Mouse (Mus musculus): ENCODE measurements around the gene Pcnx. TPM values are rescaled to one million over a fixed set of nuclear protein-coding genes. Genes with fewer than 3 reads are reported as not detected.

Gene Pcnx
- polyA plus RNA-seq, 1 experiment, result 17.6 TPM

- Histone ChIP-seq H3K27me3 (ENCODE audit: control insufficient read depth, insufficient read depth, insufficient read length) (no peaks in the 10 kb centered on the region), H3K4me2 (ENCODE audit: low read depth) (no peak overlapping the region), H3ac (ENCODE audit: control insufficient read depth, insufficient read length) (no peak overlapping the region), H3K4me3 (no peak overlapping the region), H3K36me3 (ENCODE audit: control insufficient read depth, insufficient read depth) (no peaks in the 10 kb centered on the region), H3K79me2 (ENCODE audit: control insufficient read depth, insufficient read depth) (no peaks in the 10 kb centered on the region)
- TF ChIP-seq POLR2A (IDR thresholded peaks at IDR 0.05; ENCODE audit: insufficient read length, low read depth) (no peak), MYOD1 (IDR thresholded peaks at IDR 0.05; ENCODE audit: control insufficient read depth in 1 of 3, insufficient read length in 2 of 3, low read depth in 2 of 3) (no peak), MYOG (IDR thresholded peaks at IDR 0.05; ENCODE audit: control insufficient read depth in 1 of 3, insufficient read depth in 1 of 3, insufficient read length in 2 of 3, low read depth in 2 of 3) (no peak), MAX (IDR thresholded peaks at IDR 0.05; ENCODE audit: low read depth) (no peak)
These were observed 7.3 kb upstream of the Pcnx start for GRCm38 (mm10) chr12:81852551-81852950.

GRCm38 (mm10) chr12:81852977-81853376 lies 6.8 kb upstream of the Pcnx start:
- H3K36me3 ChIP-seq (ENCODE audit: control insufficient read depth, insufficient read depth), result no peaks in the 10 kb centered on the region
- H3K4me3 ChIP-seq, result no peak overlapping the region
- no peak overlapping the region for H3ac ChIP-seq (ENCODE audit: control insufficient read depth, insufficient read length)
- H3K79me2 ChIP-seq (ENCODE audit: control insufficient read depth, insufficient read depth), result no peaks in the 10 kb centered on the region
- TF ChIP-seq TCF3 (IDR thresholded peaks at IDR 0.05; ENCODE audit: insufficient read length, low read depth) (no peak), REST (IDR thresholded peaks at IDR 0.05; ENCODE audit: insufficient read depth, insufficient read length) (no peak), SRF (IDR thresholded peaks at IDR 0.05; ENCODE audit: control insufficient read depth, insufficient read length, low read depth) (no peak), POLR2AphosphoS2 (IDR thresholded peaks at IDR 0.05; ENCODE audit: insufficient read length, low read depth) (no peak), CEBPB (IDR thresholded peaks at IDR 0.05; ENCODE audit: insufficient read depth, poor library complexity, severe bottlenecking) (no peak), TCF12 (IDR thresholded peaks at IDR 0.05; ENCODE audit: insufficient read depth, poor library complexity, severe bottlenecking) (no peak), POLR2A (IDR thresholded peaks at IDR 0.05; ENCODE audit: insufficient read length, low read depth) (no peak), MYOG (IDR thresholded peaks at IDR 0.05; ENCODE audit: control insufficient read depth in 1 of 3, insufficient read depth in 1 of 3, insufficient read length in 2 of 3, low read depth in 2 of 3) (no peak), MYOD1 (IDR thresholded peaks at IDR 0.05; ENCODE audit: control insufficient read depth in 1 of 3, insufficient read length in 2 of 3, low read depth in 2 of 3) (no peak), MAX (IDR thresholded peaks at IDR 0.05; ENCODE audit: low read depth) (no peak), USF1 (IDR thresholded peaks at IDR 0.05; ENCODE audit: low read depth) (no peak), E2F4 (IDR thresholded peaks at IDR 0.05; ENCODE audit: insufficient read depth) (no peak)
- no peak overlapping the region for H3K4me2 ChIP-seq (ENCODE audit: low read depth)
- H3K27me3 ChIP-seq (ENCODE audit: control insufficient read depth, insufficient read depth, insufficient read length), result no peaks in the 10 kb centered on the region

- no peaks in the 10 kb centered on the region for H3K79me2 ChIP-seq (ENCODE audit: control insufficient read depth, insufficient read depth)
- no peak overlapping the region for H3ac ChIP-seq (ENCODE audit: control insufficient read depth, insufficient read length)
- H3K27me3 ChIP-seq (ENCODE audit: control insufficient read depth, insufficient read depth, insufficient read length), result no peaks in the 10 kb centered on the region
- TF ChIP-seq USF1 (IDR thresholded peaks at IDR 0.05; ENCODE audit: low read depth) (no peak), TCF12 (IDR thresholded peaks at IDR 0.05; ENCODE audit: insufficient read depth, poor library complexity, severe bottlenecking) (no peak), MYOG (IDR thresholded peaks at IDR 0.05; ENCODE audit: control insufficient read depth in 1 of 3, insufficient read depth in 1 of 3, insufficient read length in 2 of 3, low read depth in 2 of 3) (no peak), POLR2AphosphoS2 (IDR thresholded peaks at IDR 0.05; ENCODE audit: insufficient read length, low read depth) (no peak), CEBPB (IDR thresholded peaks at IDR 0.05; ENCODE audit: insufficient read depth, poor library complexity, severe bottlenecking) (no peak), MYOD1 (IDR thresholded peaks at IDR 0.05; ENCODE audit: control insufficient read depth in 1 of 3, insufficient read length in 2 of 3, low read depth in 2 of 3) (no peak), TCF3 (IDR thresholded peaks at IDR 0.05; ENCODE audit: insufficient read length, low read depth) (no peak), E2F4 (IDR thresholded peaks at IDR 0.05; ENCODE audit: insufficient read depth) (no peak), REST (IDR thresholded peaks at IDR 0.05; ENCODE audit: insufficient read depth, insufficient read length) (no peak), SRF (IDR thresholded peaks at IDR 0.05; ENCODE audit: control insufficient read depth, insufficient read length, low read depth) (no peak), POLR2A (IDR thresholded peaks at IDR 0.05; ENCODE audit: insufficient read length, low read depth) (no peak), MAX (IDR thresholded peaks at IDR 0.05; ENCODE audit: low read depth) (no peak)
- no peaks in the 10 kb centered on the region for H3K36me3 ChIP-seq (ENCODE audit: control insufficient read depth, insufficient read depth)
- no peak overlapping the region for H3K4me3 ChIP-seq
- no peak overlapping the region for H3K4me2 ChIP-seq (ENCODE audit: low read depth)
These were observed 6.3 kb upstream of the Pcnx start for GRCm38 (mm10) chr12:81853543-81853942.

- Histone ChIP-seq H3K4me2 (ENCODE audit: low read depth) (no peak overlapping the region), H3K79me2 (ENCODE audit: control insufficient read depth, insufficient read depth) (no peaks in the 10 kb centered on the region), H3ac (ENCODE audit: control insufficient read depth, insufficient read length) (no peak overlapping the region), H3K36me3 (ENCODE audit: control insufficient read depth, insufficient read depth) (no peaks in the 10 kb centered on the region), H3K27me3 (ENCODE audit: control insufficient read depth, insufficient read depth, insufficient read length) (no peaks in the 10 kb centered on the region), H3K4me3 (no peak overlapping the region)
- TF ChIP-seq REST (IDR thresholded peaks at IDR 0.05; ENCODE audit: insufficient read depth, insufficient read length) (no peak), MAX (IDR thresholded peaks at IDR 0.05; ENCODE audit: low read depth) (no peak)
These were observed 4.8 kb upstream of the Pcnx start for GRCm38 (mm10) chr12:81855031-81855430.

GRCm38 (mm10) chr12:81856696-81857095 lies 3.1 kb upstream of the Pcnx start:
- no peak overlapping the region for H3ac ChIP-seq (ENCODE audit: control insufficient read depth, insufficient read length)
- peaks cover 9% of the 10 kb centered on the region for H3K79me2 ChIP-seq (ENCODE audit: control insufficient read depth, insufficient read depth)
- no peak overlapping the region for H3K4me2 ChIP-seq (ENCODE audit: low read depth)
- TF ChIP-seq POLR2A (IDR thresholded peaks at IDR 0.05; ENCODE audit: insufficient read length, low read depth) (no peak), MYOD1 (IDR thresholded peaks at IDR 0.05; ENCODE audit: control insufficient read depth in 1 of 3, insufficient read length in 2 of 3, low read depth in 2 of 3) (no peak), TCF12 (IDR thresholded peaks at IDR 0.05; ENCODE audit: insufficient read depth, poor library complexity, severe bottlenecking) (no peak), POLR2AphosphoS2 (IDR thresholded peaks at IDR 0.05; ENCODE audit: insufficient read length, low read depth) (no peak), MAX (IDR thresholded peaks at IDR 0.05; ENCODE audit: low read depth) (no peak), REST (IDR thresholded peaks at IDR 0.05; ENCODE audit: insufficient read depth, insufficient read length) (no peak), CEBPB (IDR thresholded peaks at IDR 0.05; ENCODE audit: insufficient read depth, poor library complexity, severe bottlenecking) (no peak), SRF (IDR thresholded peaks at IDR 0.05; ENCODE audit: control insufficient read depth, insufficient read length, low read depth) (no peak), MYOG (IDR thresholded peaks at IDR 0.05; ENCODE audit: control insufficient read depth in 1 of 3, insufficient read depth in 1 of 3, insufficient read length in 2 of 3, low read depth in 2 of 3) (no peak), USF1 (IDR thresholded peaks at IDR 0.05; ENCODE audit: low read depth) (no peak), TCF3 (IDR thresholded peaks at IDR 0.05; ENCODE audit: insufficient read length, low read depth) (no peak)
- H3K36me3 ChIP-seq (ENCODE audit: control insufficient read depth, insufficient read depth), result no peaks in the 10 kb centered on the region
- H3K4me3 ChIP-seq, result no peak overlapping the region
- no peaks in the 10 kb centered on the region for H3K27me3 ChIP-seq (ENCODE audit: control insufficient read depth, insufficient read depth, insufficient read length)

All from myocyte (in vitro differentiated cells).